Mouse (Mus musculus) lung, embryonic 16.5 days (tissue): ENCODE results near the gene Rgl2. TPM values are rescaled to one million over a fixed set of nuclear protein-coding genes. Genes with fewer than 3 reads are reported as not detected.
A peak's percentile ranks its signal among the peaks of the same experiment; 100 is the strongest.
"Not testable (repeated sequence)": the region's sequence is repeated elsewhere in the genome, so short reads cannot be mapped to it uniquely, and the experiment has no call there.

Source experiments
- ATAC-seq: fragments of 200-750 bp; cut with Nextera tagmentation; 2 replicates; pipeline ENCODE4 v1.8.0; 2017; ENCODE audit warnings: low read depth, mild to moderate bottlenecking, moderate library complexity
- H3K27ac ChIP-seq: fragments of 300-500 bp; sonication (generic); 2 replicates; pipeline ENCODE4 v1.5.1; 2014; ENCODE audit warnings: mild to moderate bottlenecking, control low read depth, low read length
- H3K27me3 ChIP-seq: fragments of 300-500 bp; sonication (generic); 2 replicates; pipeline ENCODE4 v1.6.1; 2014; ENCODE audit warnings: low read depth, low read length, mixed read lengths; ENCODE audit not compliant: control insufficient read depth, insufficient read depth
- H3K36me3 ChIP-seq: fragments of 300-500 bp; sonication (generic); 2 replicates; pipeline ENCODE4 v1.6.1; 2014; ENCODE audit warnings: low read length; ENCODE audit not compliant: control insufficient read depth, insufficient read depth
- H3K4me1 ChIP-seq: fragments of 300-500 bp; sonication (generic); replicated peaks from 2 replicates; pipeline ENCODE4 v1.6.1; 2014; ENCODE audit warnings: low read length, mixed read lengths; ENCODE audit not compliant: control insufficient read depth, insufficient read depth
- H3K4me2 ChIP-seq: fragments of 300-500 bp; sonication (generic); 2 replicates; pipeline ENCODE4 v1.6.1; 2014; ENCODE audit warnings: low read depth, low read length, control low read depth
- H3K4me3 ChIP-seq: fragments of 300-500 bp; sonication (generic); 2 replicates; pipeline ENCODE4 v1.5.1; 2014; ENCODE audit warnings: mild to moderate bottlenecking, low read length, control low read depth
- H3K9ac ChIP-seq: fragments of 300-500 bp; sonication (generic); 2 replicates; pipeline ENCODE4 v1.6.1; 2014; ENCODE audit warnings: low read length, control low read depth
- H3K9me3 ChIP-seq: fragments of 300-500 bp; sonication (generic); 2 replicates; pipeline ENCODE4 v1.6.1; 2016; ENCODE audit warnings: low read length; ENCODE audit not compliant: control insufficient read depth
- WGBS: fragments of 180-500 bp; shearing (Covaris S2); extraction: QIAGEN DNeasy Blood & Tissue Kit; methylation state at CpG from one replicate; pipeline ENCODE4 v1.1.7; 2014; 5-methylcytosine and 5-hydroxymethylcytosine counted together
- polyA plus RNA-seq: library from polyadenylated mRNA; unstranded; fragments of >200 nt; fragmentation: Nextera tagmentation; extraction: Ambion mirVana; gene quantifications from 2 replicates; pipeline ENCODE4 v1.2.1, GENCODE M21; 2015

Gene Rgl2
- 49.5 and 51.7 TPM in 2 replicates for polyA plus RNA-seq

GRCm38 (mm10) chr17:33929371-33930279, at the start of gene Rgl2:
TSS of gene Rgl2 (plus strand) at chr17:33929543.
- Histone ChIP-seq H3K4me1 (peaks cover 22% of the 10 kb centered on the region), H3K27ac (peak within 1 kb of the TSS; percentile 99), H3K9me3 (no peaks in the 10 kb centered on the region), H3K4me3 (peak within 1 kb of the TSS; percentile 82), H3K27me3 (no peaks in the 10 kb centered on the region), H3K4me2 (peak within 1 kb of the TSS; percentile 94), H3K36me3 (peaks cover 8% of the 10 kb centered on the region), H3K9ac (peak within 1 kb of the TSS; percentile 91)
- under 1% methylated on average over 70 of the region's 80 CpGs for WGBS
- ATAC-seq, result peak; percentile 87

- not testable (repeated sequence) for H3K4me1 ChIP-seq, H3K4me2 ChIP-seq, H3K27me3 ChIP-seq, H3K9ac ChIP-seq, H3K9me3 ChIP-seq, H3K27ac ChIP-seq, H3K4me3 ChIP-seq, ATAC-seq
- 94% methylated on average over 8 of the region's 11 CpGs for WGBS
- H3K36me3 ChIP-seq, result peaks cover 21% of the 10 kb centered on the region
Measured at GRCm38 (mm10) chr17:33884320-33884719, 45.0 kb upstream of the Rgl2 start.

- not testable (repeated sequence) for H3K27me3 ChIP-seq, H3K27ac ChIP-seq, H3K4me1 ChIP-seq, H3K9me3 ChIP-seq, H3K4me2 ChIP-seq, ATAC-seq, H3K9ac ChIP-seq, H3K4me3 ChIP-seq
- peaks cover 12% of the 10 kb centered on the region for H3K36me3 ChIP-seq
- WGBS, result 26% methylated on average over 2 of the region's 2 CpGs
Measured at GRCm38 (mm10) chr17:33887802-33888201, 41.5 kb upstream of the Rgl2 start.

GRCm38 (mm10) chr17:33888230-33888629, 41.1 kb upstream of the Rgl2 start:
- H3K4me2 ChIP-seq, H3K27ac ChIP-seq, H3K4me1 ChIP-seq, H3K9me3 ChIP-seq, ATAC-seq, H3K27me3 ChIP-seq, H3K9ac ChIP-seq, H3K4me3 ChIP-seq: not testable (repeated sequence)
- H3K36me3 ChIP-seq, result peaks cover 12% of the 10 kb centered on the region

- peak; percentile 26 for ATAC-seq
- H3K36me3 ChIP-seq, H3K4me1 ChIP-seq, H3K27me3 ChIP-seq, H3K9me3 ChIP-seq: not testable (repeated sequence)
- Histone ChIP-seq H3K27ac (peak overlapping the region; percentile 51), H3K9ac (peak overlapping the region; percentile 70), H3K4me3 (peak overlapping the region; percentile 65), H3K4me2 (peak overlapping the region; percentile 51)
- WGBS, result 0% methylated on average over 41 of the region's 44 CpGs
Measured at GRCm38 (mm10) chr17:33889941-33890532, 39.3 kb upstream of the Rgl2 start.

- Histone ChIP-seq H3K4me1 (peaks cover 9% of the 10 kb centered on the region), H3K27ac (peak within 1 kb of the TSS; percentile 51), H3K27me3 (no peaks in the 10 kb centered on the region), H3K9me3 (no peaks in the 10 kb centered on the region), H3K4me3 (peak within 1 kb of the TSS; percentile 65), H3K36me3 (peaks cover 8% of the 10 kb centered on the region), H3K9ac (peak within 1 kb of the TSS; percentile 70), H3K4me2 (peak within 1 kb of the TSS; percentile 51)
- under 1% methylated on average over 49 of the region's 49 CpGs for WGBS
- peak; percentile 99 for ATAC-seq
Measured at GRCm38 (mm10) chr17:33890533-33891059, 38.7 kb upstream of the Rgl2 start, which contains the start of gene Kifc1. TSS of gene Kifc1 (minus strand) at chr17:33890661.

- Histone ChIP-seq H3K4me3 (no peak overlapping the region), H3K4me2 (no peak overlapping the region), H3K27ac (no peak overlapping the region), H3K4me1 (peaks cover 9% of the 10 kb centered on the region), H3K36me3 (0 out of 2 replicates have a peak, but pooled peaks cover under 1% of the 10 kb centered on the region), H3K27me3 (no peaks in the 10 kb centered on the region), H3K9ac (no peak overlapping the region), H3K9me3 (no peaks in the 10 kb centered on the region)
- ATAC-seq, result no peak
- 60% methylated on average over 2 of the region's 2 CpGs for WGBS
Measured at GRCm38 (mm10) chr17:33891357-33891756, 38.0 kb upstream of the Rgl2 start.

GRCm38 (mm10) chr17:33891892-33892291, 37.5 kb upstream of the Rgl2 start:
- not testable (repeated sequence) for H3K4me1 ChIP-seq, ATAC-seq, H3K27ac ChIP-seq, H3K4me2 ChIP-seq, H3K36me3 ChIP-seq, H3K4me3 ChIP-seq, H3K9ac ChIP-seq, H3K9me3 ChIP-seq, H3K27me3 ChIP-seq
- WGBS, result 66% methylated on average over 6 of the region's 6 CpGs

GRCm38 (mm10) chr17:33892429-33892828, 36.9 kb upstream of the Rgl2 start:
- H3K27ac ChIP-seq, result no peak overlapping the region
- H3K4me1 ChIP-seq, result peaks cover 9% of the 10 kb centered on the region
- H3K4me3 ChIP-seq, result no peak overlapping the region
- H3K27me3 ChIP-seq, result no peaks in the 10 kb centered on the region
- H3K4me2 ChIP-seq, result no peak overlapping the region
- H3K9me3 ChIP-seq, result no peaks in the 10 kb centered on the region
- ATAC-seq, result no peak
- no peak overlapping the region for H3K9ac ChIP-seq
- 24% methylated on average over 7 of the region's 7 CpGs for WGBS
- no peaks in the 10 kb centered on the region for H3K36me3 ChIP-seq
